In the genomic region with DNA sequence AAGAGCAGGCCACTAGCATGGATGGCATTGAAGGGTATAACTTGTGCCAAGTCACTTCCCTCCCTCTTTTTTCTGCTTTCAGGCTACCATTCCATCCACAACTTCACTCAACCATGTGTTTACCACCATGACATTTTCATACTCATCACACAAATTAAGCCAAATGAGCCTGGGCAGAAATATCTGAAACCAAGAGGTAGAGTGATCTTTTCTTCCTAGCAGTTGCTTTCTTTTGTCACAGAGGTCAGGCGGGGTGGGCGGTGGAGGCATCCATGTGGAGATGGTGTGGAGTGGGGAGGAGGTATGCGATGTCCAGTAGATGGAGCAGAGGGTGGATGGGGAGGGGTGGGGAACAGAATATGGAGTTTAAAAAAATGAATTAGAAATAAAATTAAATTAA, we compare ENCODE assay signal across 19 mouse cellular contexts.
"Had no signal": no experiment of that assay in that cellular context is flagged by ENCODE, and none has a peak within 500 bp of the region (broad histone marks: within the 10 kb centered on the region; RNA-seq: fewer than 3 reads in every experiment).

No protein-coding gene starts in this region.

- H3K4me2 ChIP-seq: liver, embryonic 12.5 days; lung, embryonic 14.5 days; neural tube, embryonic 13.5 days; neural tube, embryonic 15.5 days; stomach, embryonic 15.5 days had no signal

- H3K9me3 ChIP-seq: liver, embryonic 12.5 days; midbrain, embryonic 10.5 days; neural tube, embryonic 13.5 days; neural tube, embryonic 15.5 days; stomach, embryonic 15.5 days had no signal

- H3K27ac ChIP-seq: liver, embryonic 12.5 days; liver, embryonic 14.5 days; midbrain, embryonic 10.5 days; neural tube, embryonic 13.5 days; neural tube, embryonic 15.5 days; stomach, embryonic 15.5 days; stomach, postnatal 0 days had no signal

- H3K27me3 ChIP-seq: liver, embryonic 12.5 days; neural tube, embryonic 13.5 days; neural tube, embryonic 15.5 days; stomach, embryonic 15.5 days had no signal

- H3K4me3 ChIP-seq: liver, embryonic 12.5 days; midbrain, embryonic 10.5 days; myocyte; neural tube, embryonic 13.5 days; neural tube, embryonic 15.5 days; stomach, embryonic 15.5 days had no signal

- H3K9ac ChIP-seq: liver, embryonic 12.5 days; liver, embryonic 14.5 days; lung, embryonic 14.5 days; neural tube, embryonic 13.5 days; neural tube, embryonic 15.5 days; stomach, embryonic 15.5 days had no signal

- H3K36me3 ChIP-seq: liver, embryonic 12.5 days; midbrain, embryonic 10.5 days; neural tube, embryonic 13.5 days; neural tube, embryonic 15.5 days; stomach, embryonic 15.5 days had no signal

- H3K4me1 ChIP-seq: liver, embryonic 12.5 days; neural tube, embryonic 15.5 days; stomach, embryonic 15.5 days had no signal

- ATAC-seq: liver, embryonic 12.5 days; midbrain, embryonic 16.5 days had no signal

- DNase-seq: lung, adult 18-20 months; lung, embryonic 14.5 days; lung, postnatal 10 days; lung, postnatal 4 days; midbrain, embryonic 14.5 days; right cerebral cortex, adult 18-20 months; right cerebral cortex, postnatal 14 days; thymus, adult 18-20 months; thymus, postnatal 14 days; thymus, postnatal 36 days had no signal
